Mouse (Mus musculus) spleen, postnatal 4 days (tissue): ENCODE data around the gene Gm10521.
"Not testable (repeated sequence)": the region's sequence is repeated elsewhere in the genome, so short reads cannot be mapped to it uniquely, and the experiment has no call there.

Experiments used
- DNase-seq, 2 experiments: peaks; one replicate each; pipeline ENCODE4 v3.0.0; 2022; ENCODE audit warnings: low spot score in 2 of 2

The Gm10521 gene

DNA sequence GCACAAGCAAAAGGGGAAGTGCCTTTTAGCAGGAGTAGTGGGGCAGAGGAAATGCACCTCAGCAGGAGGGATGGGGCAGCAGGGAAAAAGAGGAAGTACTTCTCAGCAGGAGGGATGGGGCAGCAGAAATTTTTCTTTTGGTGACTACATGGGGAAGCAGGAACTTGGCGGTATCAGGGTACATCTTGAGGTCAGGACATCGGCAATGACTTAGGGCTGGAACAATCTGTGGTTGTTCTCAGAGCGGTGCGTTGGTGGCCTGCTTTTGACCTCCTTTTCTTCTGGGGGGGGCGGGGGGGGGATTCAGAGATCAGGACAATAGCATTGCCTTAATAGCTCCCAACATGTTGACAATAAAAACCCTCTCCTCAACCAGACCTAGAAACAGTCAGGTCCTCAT lies at the start of gene Gm10521:
Gene Gm10521 (plus strand): TSS at position 301 of the 400 bp plus-strand sequence.
- not testable (repeated sequence) for DNase-seq

DNA sequence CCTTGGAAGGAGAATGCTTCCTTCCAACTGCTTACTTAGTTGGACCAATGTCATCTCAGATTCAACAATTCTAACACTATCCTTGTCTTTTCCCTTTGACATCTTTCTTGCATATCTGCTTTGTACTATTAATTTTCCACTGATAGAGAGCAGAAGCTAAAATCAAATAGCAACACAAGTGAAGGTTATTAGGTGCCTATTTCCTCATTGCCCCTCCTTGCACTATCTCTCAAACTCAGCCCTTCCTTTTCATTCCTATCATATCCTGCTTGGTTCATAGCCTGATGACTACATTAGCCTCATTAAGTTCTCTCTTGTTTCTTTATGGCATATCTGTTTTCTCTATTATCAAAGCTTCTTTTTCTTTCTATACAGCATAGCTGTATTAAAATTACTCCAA lies 47.3 kb upstream of the Gm10521 start:
- no peak for DNase-seq

GRCm38 (mm10) chr1:171848757-171849156 lies 46.7 kb upstream of the Gm10521 start:
- DNase-seq: no peak

DNA sequence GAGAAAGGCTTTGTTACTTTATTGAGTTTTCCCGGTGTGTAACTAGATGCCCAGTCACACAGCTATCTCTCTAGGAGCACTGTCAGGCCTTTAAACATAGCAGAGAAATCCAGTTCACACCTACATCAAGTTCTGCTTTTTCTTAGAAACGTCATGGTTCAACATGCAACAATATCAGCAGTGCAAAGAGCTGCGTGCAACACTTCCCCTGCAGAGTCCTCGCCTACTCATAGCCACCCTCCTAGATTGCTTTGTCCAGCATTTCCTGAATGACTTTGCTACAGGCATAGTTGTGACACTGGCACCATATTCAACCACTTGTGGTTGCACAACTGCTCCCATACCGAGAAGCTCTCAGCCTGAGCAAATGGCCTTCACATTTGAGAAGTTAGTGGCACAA lies 46.0 kb upstream of the Gm10521 start:
- DNase-seq: peak in 1 of 2 experiments; percentile 23

DNA sequence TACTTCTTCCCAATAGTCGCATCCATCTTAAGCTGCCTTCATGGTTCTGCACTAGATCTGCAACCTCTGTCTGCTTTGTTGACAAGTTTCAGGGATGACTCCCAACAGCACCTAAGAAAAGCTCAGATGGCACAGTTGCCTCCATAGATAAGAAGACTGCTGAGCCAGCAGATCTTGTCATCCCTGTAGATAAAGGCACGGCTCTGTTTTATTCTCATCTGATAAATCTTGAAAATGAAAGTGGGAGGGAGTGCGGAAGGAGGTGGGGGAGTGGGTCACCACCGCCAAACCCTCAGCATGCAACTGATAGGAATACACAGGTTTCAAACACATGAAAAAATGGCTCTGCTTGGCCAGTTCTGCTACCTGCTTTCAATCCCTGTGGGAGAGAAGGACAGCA lies 30.0 kb upstream of the Gm10521 start:
- DNase-seq: no peak

- no peak for DNase-seq
Measured at GRCm38 (mm10) chr1:171886989-171887388, 8.5 kb upstream of the Gm10521 start.

GRCm38 (mm10) chr1:171904011-171904410 lies 8.5 kb downstream of the Gm10521 start:
- DNase-seq: no peak

DNA sequence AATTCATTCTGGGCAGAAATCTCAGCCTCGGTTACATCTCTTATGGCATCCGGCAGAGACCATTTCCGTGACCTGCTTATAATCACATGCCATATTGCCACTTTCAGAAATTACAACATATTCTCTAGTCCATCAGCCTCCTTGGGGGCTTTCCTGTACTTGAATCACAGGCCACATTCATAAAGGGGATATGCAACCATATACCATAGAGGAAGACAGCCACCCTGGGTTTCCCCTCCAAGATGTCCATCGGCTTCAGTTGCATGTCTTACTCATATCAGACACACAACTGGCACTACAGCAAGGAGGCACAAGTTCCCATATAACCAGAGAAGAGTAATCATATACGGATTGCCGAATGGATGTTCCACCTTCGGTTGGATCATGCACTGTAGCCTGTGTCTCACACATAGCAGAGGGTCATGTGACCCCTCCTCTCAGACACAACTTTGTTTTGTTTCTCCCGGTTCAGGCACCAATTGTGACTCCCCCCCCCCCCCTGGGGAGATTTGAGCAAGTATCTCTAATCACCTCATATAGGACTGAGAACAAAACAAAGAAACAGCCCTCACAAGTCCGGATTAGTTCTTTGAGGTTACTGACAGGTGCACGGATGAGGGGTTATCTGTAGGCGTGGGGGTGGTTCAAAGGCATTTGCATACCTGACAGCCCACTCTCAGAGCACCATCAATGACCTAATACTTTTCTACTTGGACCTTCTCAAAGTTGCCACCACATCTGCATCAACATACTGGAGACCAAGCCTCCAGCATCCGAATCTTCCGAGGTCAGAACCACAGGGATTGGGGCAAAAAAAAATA lies 20.4 kb downstream of the Gm10521 start:
- no peak for DNase-seq

- DNase-seq: peak; percentile 39 to 73
Measured at GRCm38 (mm10) chr1:171917305-171918039, 22.0 kb downstream of the Gm10521 start, which contains the start of gene Slamf6. TSS of gene Slamf6 (plus strand) at chr1:171917515.

GRCm38 (mm10) chr1:171918136-171918920 lies 22.9 kb downstream of the Gm10521 start:
- DNase-seq: no peak

DNA sequence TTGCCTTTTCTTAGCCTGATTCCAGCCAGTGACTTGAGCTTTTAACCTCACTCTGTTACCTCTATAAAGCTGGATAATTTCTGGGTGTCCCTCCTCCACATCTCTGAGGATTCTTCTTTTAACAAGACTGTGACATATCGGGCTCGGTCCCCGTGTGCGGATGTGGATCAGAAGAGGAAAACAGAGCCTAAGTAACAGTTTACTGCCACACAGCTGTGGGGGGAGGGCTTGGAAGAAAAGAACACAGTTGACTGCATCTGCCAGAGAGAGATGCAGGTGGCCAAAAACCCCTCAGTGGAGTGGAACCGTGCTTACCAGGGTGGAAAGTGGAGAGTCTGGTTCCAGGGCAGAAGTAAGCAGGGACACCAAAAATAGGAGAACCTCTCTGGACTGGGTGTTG lies 23.7 kb downstream of the Gm10521 start:
- DNase-seq: peak in 1 of 2 experiments; percentile 29

DNA sequence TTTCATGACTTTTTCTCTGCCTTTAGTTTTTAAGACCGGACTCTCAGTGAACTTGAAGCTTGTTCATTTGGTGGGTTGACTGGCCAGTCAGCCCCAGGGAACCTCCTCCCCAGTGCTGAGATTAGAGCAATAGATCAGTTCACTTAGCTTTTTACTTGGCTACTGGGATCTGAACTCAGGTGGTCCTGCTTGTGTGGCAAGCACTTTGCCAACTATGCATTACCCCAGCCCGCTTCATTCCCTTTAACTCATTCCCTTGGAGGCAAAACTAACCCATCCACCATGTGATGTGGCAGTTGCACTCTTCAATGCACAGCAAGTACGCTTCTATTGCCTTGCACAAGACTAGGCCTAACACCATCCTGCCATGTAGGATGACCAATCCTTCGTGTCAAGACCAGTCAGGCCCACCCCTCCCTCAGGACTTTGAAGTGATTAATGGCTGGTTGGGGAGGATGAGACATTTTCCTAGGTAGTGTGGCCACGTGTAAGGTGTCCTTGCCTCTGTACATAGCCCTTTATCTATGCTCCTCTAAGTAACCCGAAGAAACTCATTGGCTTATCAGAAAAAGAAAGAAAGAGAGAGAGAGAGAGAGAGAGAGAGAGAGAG lies 24.5 kb downstream of the Gm10521 start:
- no peak for DNase-seq

DNA sequence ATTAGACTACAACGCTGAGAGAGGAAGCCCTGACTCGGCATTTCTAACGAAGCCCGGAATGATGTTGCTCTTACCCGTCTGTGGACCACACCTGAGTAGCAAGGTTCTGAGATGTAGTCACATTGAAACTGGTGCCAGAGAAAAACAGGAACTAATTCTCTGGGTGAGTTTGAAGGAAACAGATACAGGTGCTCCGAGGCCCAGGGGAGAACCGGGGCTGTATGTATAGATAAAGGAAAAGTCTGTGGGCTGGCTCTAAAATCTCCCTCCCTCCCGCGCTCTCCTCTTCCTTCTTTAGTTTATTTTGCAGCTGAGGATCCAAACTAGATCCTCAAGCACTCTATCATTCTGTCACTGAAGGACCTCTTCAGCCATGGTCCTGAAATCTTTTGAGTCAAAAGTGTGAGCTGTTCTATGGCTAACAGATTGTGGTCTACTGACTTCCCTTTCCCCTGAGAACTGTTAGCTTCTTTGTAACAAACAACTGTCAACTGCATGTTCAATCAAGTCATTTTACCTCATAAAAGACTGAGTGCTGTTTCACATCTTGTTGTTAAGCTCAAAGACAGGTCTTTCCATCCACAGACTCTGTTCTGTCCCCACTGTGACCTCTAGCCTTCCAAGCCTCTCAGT lies 25.6 kb downstream of the Gm10521 start:
- DNase-seq: peak in 1 of 2 experiments; percentile 26

- DNase-seq: no peak
Measured at GRCm38 (mm10) chr1:171921641-171922040, 26.2 kb downstream of the Gm10521 start.

DNA sequence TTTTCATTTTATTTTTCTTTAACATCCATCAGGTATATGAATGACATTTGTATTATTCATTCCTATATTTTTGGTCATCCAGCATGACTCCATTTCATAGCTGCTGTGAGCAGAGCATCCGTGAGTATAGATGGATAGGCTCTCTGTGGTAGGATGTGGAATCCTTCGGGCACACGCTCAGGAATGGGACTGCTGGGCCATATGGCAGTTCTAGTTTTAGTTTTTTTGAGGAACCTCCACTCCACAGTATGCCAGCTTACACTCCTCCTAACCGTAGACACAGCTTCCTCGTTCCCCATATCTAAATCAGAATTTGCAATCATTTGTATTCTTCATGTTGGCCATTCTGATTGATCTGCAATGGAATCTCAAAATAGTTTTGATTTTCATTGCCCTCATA lies 27.4 kb downstream of the Gm10521 start:
- no peak for DNase-seq

DNA sequence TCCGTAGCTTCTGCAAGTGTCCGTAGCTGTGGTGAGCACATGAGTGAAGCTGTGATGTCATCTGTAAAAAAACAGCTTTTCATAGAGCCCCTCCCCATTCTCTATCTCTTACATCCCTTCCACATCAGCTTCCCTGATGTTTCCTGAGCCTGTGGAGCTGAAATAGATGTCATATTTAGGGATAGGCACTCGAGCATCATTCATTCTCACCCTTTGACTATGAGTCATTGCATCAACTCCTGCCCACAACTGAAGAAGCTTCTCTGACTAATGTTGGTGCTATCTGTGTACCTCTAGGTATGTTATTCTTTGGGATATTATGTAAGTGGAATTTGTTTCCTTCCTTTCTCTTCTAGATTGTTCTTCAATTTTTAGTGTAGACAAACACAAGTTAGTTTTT lies 29.4 kb downstream of the Gm10521 start:
- DNase-seq: no peak

GRCm38 (mm10) chr1:171933851-171934250 lies 38.4 kb downstream of the Gm10521 start:
- DNase-seq: no peak

- DNase-seq: no peak
Measured at GRCm38 (mm10) chr1:171938952-171939948, 43.8 kb downstream of the Gm10521 start.

GRCm38 (mm10) chr1:171940626-171941025 lies 45.2 kb downstream of the Gm10521 start:
- no peak for DNase-seq

DNA sequence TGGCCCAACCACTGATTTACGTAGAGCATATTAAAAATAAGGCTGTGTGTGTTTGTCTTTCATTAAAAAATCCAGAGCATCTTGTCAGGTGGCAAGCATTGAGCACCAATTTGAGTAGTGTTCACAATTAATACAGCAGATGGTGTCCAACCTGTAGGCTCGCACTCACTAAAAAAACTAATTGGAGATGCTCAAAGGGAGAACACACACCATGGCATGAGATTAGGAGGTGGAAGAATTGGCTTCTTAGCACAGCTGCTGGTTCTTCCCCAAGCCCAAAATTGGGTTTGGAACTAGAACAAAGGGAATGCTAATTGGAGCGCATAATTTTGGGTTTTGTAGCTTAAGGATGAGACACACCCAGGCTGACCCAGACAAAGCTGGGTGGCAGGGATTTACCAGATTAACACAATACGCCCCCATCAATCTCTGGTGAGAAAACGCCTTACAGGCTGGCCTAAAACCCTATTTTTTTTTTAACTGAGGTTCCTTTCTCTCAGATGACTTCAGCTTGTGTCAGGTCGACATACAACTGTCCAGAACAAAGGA lies 51.1 kb downstream of the Gm10521 start:
- DNase-seq: no peak
